Comparison of ENCODE assay signal across 21 mouse cellular contexts in genomic region chr11:59743307-59743706, GRCm38 (mm10). TPM values are rescaled to one million over a fixed set of nuclear protein-coding genes. Genes with fewer than 3 reads are reported as not detected.
A peak's percentile ranks its signal among the peaks of the same experiment; 100 is the strongest.
DNase-seq lines count a peak whose midpoint lies in the region; ATAC-seq and TF ChIP-seq lines count a peak whose summit lies in the region.
"Had no signal": no experiment of that assay in that cellular context is flagged by ENCODE, and none has a peak within 500 bp of the region (broad histone marks: within the 10 kb centered on the region; RNA-seq: fewer than 3 reads in every experiment).

No protein-coding gene starts in this region.

- TF ChIP-seq CTCF in midbrain, postnatal 0 days (IDR thresholded peaks at IDR 0.05) = no peak

- ATAC-seq in embryonic facial prominence, embryonic 15.5 days (ENCODE audit: insufficient number of reproducible peaks, low FRiP score, low TSS enrichment, low read depth) = no peak
- no peak for ATAC-seq in midbrain, embryonic 11.5 days (ENCODE audit: low FRiP score)
- ATAC-seq in midbrain, postnatal 0 days (ENCODE audit: low FRiP score) = no peak
- ATAC-seq: activated CD4-positive, CD25-positive, alpha-beta regulatory T cell, adult 4 months; forebrain, embryonic 14.5 days; intestine, embryonic 15.5 days; Patski had no signal

- 82% methylated on average over 2 of the region's 2 CpGs for WGBS in embryonic facial prominence, embryonic 15.5 days
- 90% methylated on average over 2 of the region's 2 CpGs for WGBS in embryonic facial prominence, embryonic 10.5 days
- WGBS in midbrain, embryonic 11.5 days = 88% methylated on average over 2 of the region's 2 CpGs
- WGBS in midbrain, postnatal 0 days = 97% methylated on average over 2 of the region's 2 CpGs

- peak; percentile 30 for DNase-seq in cerebellum, adult 8-10 months
- DNase-seq in cerebellum, postnatal 14 days = no peak
- no peak for DNase-seq in embryonic facial prominence, embryonic 10.5 days (ENCODE audit: low spot score)
- DNase-seq in midbrain, embryonic 11.5 days (ENCODE audit: low spot score, missing footprints) = peak; percentile 23
- DNase-seq in midbrain, postnatal 0 days (ENCODE audit: low spot score) = no peak
- DNase-seq: adrenal gland, postnatal 14 days; gastrocnemius, postnatal 10 days; heart, adult 18-20 months; heart, postnatal 10 days; heart, postnatal 4 days; kidney, adult 18-20 months had no signal

- H3K4me3 ChIP-seq in embryonic facial prominence, embryonic 15.5 days (replicated peaks) = no peak overlapping the region
- no peak overlapping the region for H3K4me3 ChIP-seq in embryonic facial prominence, embryonic 10.5 days
- no peak overlapping the region for H3K4me3 ChIP-seq in midbrain, embryonic 11.5 days (ENCODE audit: low read depth, low read length)
- no peak overlapping the region for H3K4me3 ChIP-seq in midbrain, postnatal 0 days (ENCODE audit: low read depth, low read length)
- H3K4me3 ChIP-seq: erythroblast, embryonic 14.5 days; forebrain, embryonic 10.5 days; heart, embryonic 10.5 days; hindbrain, embryonic 13.5 days; intestine, embryonic 15.5 days had no signal

- no peaks in the 10 kb centered on the region for H3K9me3 ChIP-seq in embryonic facial prominence, embryonic 15.5 days (replicated peaks)
- no peaks in the 10 kb centered on the region for H3K9me3 ChIP-seq in embryonic facial prominence, embryonic 10.5 days
- no peaks in the 10 kb centered on the region for H3K9me3 ChIP-seq in midbrain, embryonic 11.5 days (ENCODE audit: control insufficient read depth, low read length)
- H3K9me3 ChIP-seq in midbrain, postnatal 0 days (ENCODE audit: low read length) = no peaks in the 10 kb centered on the region
- H3K9me3 ChIP-seq: forebrain, embryonic 10.5 days; heart, embryonic 10.5 days; hindbrain, embryonic 13.5 days; intestine, embryonic 15.5 days had no signal

- no peaks in the 10 kb centered on the region for H3K4me1 ChIP-seq in embryonic facial prominence, embryonic 15.5 days
- H3K4me1 ChIP-seq in embryonic facial prominence, embryonic 10.5 days = no peaks in the 10 kb centered on the region
- H3K4me1 ChIP-seq in midbrain, embryonic 11.5 days (ENCODE audit: control insufficient read depth, insufficient read depth, low read length) = no peaks in the 10 kb centered on the region
- H3K4me1 ChIP-seq in midbrain, postnatal 0 days (ENCODE audit: insufficient read depth, low read length) = no peaks in the 10 kb centered on the region
- H3K4me1 ChIP-seq: forebrain, embryonic 10.5 days; hindbrain, embryonic 13.5 days; intestine, embryonic 15.5 days had no signal

- peak overlapping the region; percentile 39; the same call in 1 of the 2 replicates for H3K27ac ChIP-seq in embryonic facial prominence, embryonic 15.5 days (replicated peaks)
- H3K27ac ChIP-seq in embryonic facial prominence, embryonic 10.5 days (replicated peaks) = no peak overlapping the region
- no peak overlapping the region for H3K27ac ChIP-seq in midbrain, embryonic 11.5 days (ENCODE audit: low read depth, low read length)
- H3K27ac ChIP-seq in midbrain, postnatal 0 days (ENCODE audit: low read depth, low read length) = no peak overlapping the region
- H3K27ac ChIP-seq: forebrain, embryonic 10.5 days; heart, embryonic 10.5 days; hindbrain, embryonic 13.5 days; intestine, embryonic 15.5 days had no signal

- H3K27me3 ChIP-seq in embryonic facial prominence, embryonic 15.5 days = no peaks in the 10 kb centered on the region
- no peaks in the 10 kb centered on the region for H3K27me3 ChIP-seq in embryonic facial prominence, embryonic 10.5 days (replicated peaks; ENCODE audit: low read depth, poor library complexity, severe bottlenecking)
- no peaks in the 10 kb centered on the region for H3K27me3 ChIP-seq in midbrain, embryonic 11.5 days (ENCODE audit: control insufficient read depth, insufficient read depth, low read length)
- no peaks in the 10 kb centered on the region for H3K27me3 ChIP-seq in midbrain, postnatal 0 days (ENCODE audit: insufficient read depth, low read length)
- H3K27me3 ChIP-seq: CH12.LX; hindbrain, embryonic 13.5 days; intestine, embryonic 15.5 days; Patski had no signal

- H3K36me3 ChIP-seq in embryonic facial prominence, embryonic 15.5 days = peaks cover 70% of the 10 kb centered on the region
- H3K36me3 ChIP-seq in embryonic facial prominence, embryonic 10.5 days (replicated peaks) = peaks cover 81% of the 10 kb centered on the region
- peaks cover 22% of the 10 kb centered on the region for H3K36me3 ChIP-seq in midbrain, embryonic 11.5 days (ENCODE audit: control insufficient read depth, insufficient read depth, low read length)
- H3K36me3 ChIP-seq in midbrain, postnatal 0 days (ENCODE audit: insufficient read depth, low read length) = peaks cover 52% of the 10 kb centered on the region

- no peak overlapping the region for H3K9ac ChIP-seq in embryonic facial prominence, embryonic 15.5 days
- no peak overlapping the region for H3K9ac ChIP-seq in midbrain, embryonic 11.5 days (ENCODE audit: low read length)
- H3K9ac ChIP-seq in midbrain, postnatal 0 days (replicated peaks; ENCODE audit: low read length, poor library complexity, severe bottlenecking) = no peak overlapping the region
- H3K9ac ChIP-seq: hindbrain, embryonic 13.5 days; intestine, embryonic 15.5 days had no signal

- no peak overlapping the region for H3K4me2 ChIP-seq in embryonic facial prominence, embryonic 15.5 days (replicated peaks)
- H3K4me2 ChIP-seq in midbrain, embryonic 11.5 days = no peak overlapping the region
- H3K4me2 ChIP-seq in midbrain, postnatal 0 days (ENCODE audit: low read depth, low read length, poor library complexity, severe bottlenecking) = no peak overlapping the region
- H3K4me2 ChIP-seq: hindbrain, embryonic 13.5 days; intestine, embryonic 15.5 days had no signal

RNA-seq across cellular contexts. Expression of gene Pld6, which starts 44.1 kb away (rescaled TPM):
- 2.8 and 3.8 TPM in 2 replicates for polyA plus RNA-seq in embryonic facial prominence, embryonic 15.5 days (2015; fragmentation: Nextera tagmentation; extraction: Ambion mirVana)
- polyA plus RNA-seq in embryonic facial prominence, embryonic 10.5 days (2016; fragmentation: Nextera tagmentation; extraction: Ambion mirVana) = 4.7 TPM in 2 replicates
- 0.36 and 0.79 TPM in 2 replicates for polyA plus RNA-seq in midbrain, embryonic 11.5 days (2014; fragmentation: Nextera tagmentation; extraction: Ambion mirVana)
- total RNA-seq in midbrain, postnatal 0 days (2014; rRNA removed) = 18.3 and 19.0 TPM in 2 replicates
- polyA plus RNA-seq in midbrain, postnatal 0 days (2015; fragmentation: Nextera tagmentation; extraction: Ambion mirVana) = 26.2 and 32.2 TPM in 2 replicates
- total RNA-seq: CH12.LX had no signal
- polyA plus RNA-seq: activated CD4-positive, CD25-positive, alpha-beta regulatory T cell, adult 4 months; erythroblast, embryonic 14.5 days had no signal

Comparison
In these comparisons a context has a peak if more than half of its experiments do, and no peak if none do; other contexts are left out.
1. DNase-seq: peak in cerebellum, adult 8-10 months (single experiment) and midbrain, embryonic 11.5 days (single experiment); none in cerebellum, postnatal 14 days (0 of 2), embryonic facial prominence, embryonic 10.5 days (single experiment) and midbrain, postnatal 0 days (single experiment).